Mouse (Mus musculus): ENCODE measurements around the gene Fyn.

Gene Fyn

GRCm38 (mm10) chr10:39516541-39517133 lies 148.0 kb downstream of the Fyn start:
- DNase-seq, result no peak

DNA sequence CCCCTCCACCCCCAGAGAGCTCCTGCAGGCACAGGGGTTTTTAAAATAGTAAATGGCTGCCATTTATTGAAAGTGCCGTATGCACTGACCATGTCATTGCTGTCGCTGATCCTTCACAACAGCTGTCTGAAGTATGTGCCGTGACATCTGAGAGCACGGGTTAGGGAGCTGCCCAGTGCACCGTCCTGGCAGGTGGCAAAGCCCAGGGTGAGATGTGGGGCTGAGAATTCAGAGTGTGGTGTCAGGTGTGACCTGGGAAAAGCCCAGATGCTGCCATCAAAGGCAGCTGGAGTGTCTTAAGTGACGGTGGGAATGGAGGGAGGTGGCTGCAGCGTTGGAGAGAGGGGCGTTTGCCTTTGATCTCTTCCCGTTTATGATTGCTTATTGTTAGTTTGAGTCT lies 148.7 kb downstream of the Fyn start:
- no peak for DNase-seq

DNA sequence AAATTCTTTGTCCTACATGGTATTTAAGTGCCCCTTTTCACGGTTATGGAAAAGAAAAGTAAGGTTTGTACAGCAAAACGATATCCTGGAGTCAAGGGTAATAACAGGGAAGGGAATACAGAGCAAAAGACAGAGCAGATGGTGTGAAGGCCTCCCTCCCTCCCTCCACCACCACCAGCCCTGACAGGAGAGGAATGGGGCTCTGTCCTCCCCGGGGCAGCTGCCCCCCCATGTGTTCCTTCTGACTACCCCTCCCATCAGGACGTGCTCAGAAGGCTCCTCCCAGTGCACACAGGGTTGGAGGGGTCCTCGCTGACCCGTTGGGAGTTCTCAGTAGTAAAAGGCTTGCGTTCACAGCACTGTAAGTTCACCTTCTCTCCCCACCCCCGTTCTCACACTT lies 149.6 kb downstream of the Fyn start:
- DNase-seq, result peak in 1 of 2 experiments; percentile 39

- DNase-seq, result no peak
Measured at GRCm38 (mm10) chr10:39518859-39519258, 150.2 kb downstream of the Fyn start.

DNA sequence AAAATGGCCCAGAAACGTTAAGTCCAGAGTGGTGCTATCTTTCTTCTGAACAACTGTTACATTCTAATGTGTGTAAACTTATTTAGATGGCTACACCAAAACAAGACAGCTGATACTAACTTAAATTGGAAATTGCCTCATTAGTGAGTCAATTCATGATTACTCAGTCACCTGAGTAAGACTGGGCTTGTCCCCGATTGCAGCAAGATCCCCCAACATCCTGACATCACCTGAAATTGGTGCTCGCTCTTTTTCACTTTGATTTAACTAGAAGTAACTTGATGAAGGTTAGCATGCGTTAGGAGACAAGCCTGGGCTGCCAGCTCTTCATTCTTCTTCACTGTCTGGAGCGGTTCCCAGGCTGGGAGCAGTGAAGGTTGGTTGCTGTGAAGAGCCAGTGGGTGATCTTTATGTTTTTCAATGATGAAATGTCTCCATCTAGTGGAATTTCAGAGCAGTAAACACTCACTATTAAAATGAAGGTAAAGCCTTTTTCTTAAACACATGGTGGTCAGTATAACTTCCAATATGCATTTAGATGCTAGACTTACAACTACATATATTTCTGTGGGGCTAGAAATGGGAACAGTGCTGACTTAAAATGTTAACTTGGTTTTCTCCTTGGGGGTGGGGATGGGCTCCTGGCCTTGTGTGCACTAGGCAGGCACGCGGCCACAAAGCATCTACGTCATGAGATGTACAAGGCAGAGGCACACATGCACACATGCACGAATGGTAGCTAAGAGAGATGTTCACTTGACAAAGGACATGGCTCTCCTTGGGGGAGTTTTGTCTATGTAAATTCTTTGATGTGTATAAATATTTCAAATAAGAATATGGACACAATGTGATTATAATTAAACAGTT lies 151.7 kb downstream of the Fyn start:
- peak; percentile 78 to 80 for DNase-seq

- no peak for DNase-seq
Measured at GRCm38 (mm10) chr10:39521327-39521726, 152.7 kb downstream of the Fyn start.

GRCm38 (mm10) chr10:39521861-39522391 lies 153.3 kb downstream of the Fyn start:
- no peak for DNase-seq

- no peak for DNase-seq
Measured at GRCm38 (mm10) chr10:39522857-39523614, 154.4 kb downstream of the Fyn start.

- DNase-seq, result no peak
Measured at GRCm38 (mm10) chr10:39524355-39524754, 155.7 kb downstream of the Fyn start.

DNA sequence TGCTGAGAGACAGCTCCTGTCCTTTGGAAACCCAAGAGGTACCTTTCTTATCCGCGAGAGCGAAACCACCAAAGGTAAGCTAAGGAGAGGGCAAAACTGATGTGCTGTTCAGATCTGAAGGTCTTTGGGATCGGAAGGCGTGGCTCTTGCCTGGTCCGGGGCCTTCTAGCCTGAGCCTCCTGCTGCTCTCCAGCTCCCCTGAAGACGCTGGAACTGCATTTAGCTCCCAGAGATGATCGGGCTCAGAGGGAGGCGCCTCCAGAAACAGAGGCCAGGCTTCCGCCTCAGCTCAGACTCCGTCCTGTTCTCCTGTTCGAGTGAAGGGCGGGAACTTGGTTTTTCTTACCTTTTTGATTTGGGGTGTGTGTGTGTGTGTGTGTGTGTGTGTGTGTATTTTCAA lies 156.8 kb downstream of the Fyn start:
- no peak for DNase-seq

GRCm38 (mm10) chr10:39527113-39527512 lies 158.5 kb downstream of the Fyn start:
- no peak for DNase-seq

GRCm38 (mm10) chr10:39529179-39529578 lies 160.5 kb downstream of the Fyn start:
- DNase-seq, result no peak

- no peak for DNase-seq
Measured at GRCm38 (mm10) chr10:39532008-39532740, 163.5 kb downstream of the Fyn start.

- no peak for DNase-seq
Measured at GRCm38 (mm10) chr10:39532823-39533222, 164.2 kb downstream of the Fyn start.

GRCm38 (mm10) chr10:39534324-39535026 lies 165.8 kb downstream of the Fyn start:
- no peak for DNase-seq

DNA sequence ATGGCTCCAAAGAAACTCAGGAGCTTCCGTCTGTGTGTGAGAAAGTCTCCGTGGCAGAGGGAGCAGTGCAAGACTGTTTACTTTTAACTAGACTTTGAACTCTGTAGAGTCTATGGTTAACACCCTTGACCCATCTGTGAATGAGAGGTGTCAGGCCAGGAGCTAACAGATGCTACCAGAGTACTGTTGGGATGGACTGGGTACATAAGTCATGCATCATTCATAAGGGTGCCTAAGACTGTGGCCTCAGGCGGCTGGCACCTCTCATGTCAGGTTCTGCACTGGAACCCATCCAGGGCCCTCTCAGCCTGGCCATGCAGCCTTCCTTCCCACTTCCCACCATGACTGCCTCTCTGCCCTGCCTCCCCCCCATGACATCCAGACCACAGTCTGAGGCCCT lies 166.7 kb downstream of the Fyn start:
- no peak for DNase-seq

DNA sequence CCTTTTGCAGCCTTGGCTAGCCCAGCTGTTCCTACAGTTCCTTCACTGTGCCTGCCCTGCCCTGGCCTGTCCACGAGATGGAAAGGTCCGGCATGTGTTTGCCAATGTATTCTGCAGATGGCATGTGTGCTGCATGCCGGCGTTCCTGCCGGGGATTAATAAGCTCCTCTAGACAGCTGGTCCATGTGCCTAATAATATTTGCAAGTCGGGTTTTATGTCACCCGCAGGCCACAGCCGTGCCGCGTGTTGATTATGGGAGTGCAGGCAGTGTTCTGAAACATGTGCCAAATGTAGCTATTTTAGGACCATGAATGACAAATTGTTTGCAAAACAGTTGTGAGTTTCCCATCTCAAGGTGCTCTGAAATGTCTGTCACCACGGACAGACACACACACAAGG lies 167.6 kb downstream of the Fyn start:
- DNase-seq, result peak; percentile 43 to 54

DNA sequence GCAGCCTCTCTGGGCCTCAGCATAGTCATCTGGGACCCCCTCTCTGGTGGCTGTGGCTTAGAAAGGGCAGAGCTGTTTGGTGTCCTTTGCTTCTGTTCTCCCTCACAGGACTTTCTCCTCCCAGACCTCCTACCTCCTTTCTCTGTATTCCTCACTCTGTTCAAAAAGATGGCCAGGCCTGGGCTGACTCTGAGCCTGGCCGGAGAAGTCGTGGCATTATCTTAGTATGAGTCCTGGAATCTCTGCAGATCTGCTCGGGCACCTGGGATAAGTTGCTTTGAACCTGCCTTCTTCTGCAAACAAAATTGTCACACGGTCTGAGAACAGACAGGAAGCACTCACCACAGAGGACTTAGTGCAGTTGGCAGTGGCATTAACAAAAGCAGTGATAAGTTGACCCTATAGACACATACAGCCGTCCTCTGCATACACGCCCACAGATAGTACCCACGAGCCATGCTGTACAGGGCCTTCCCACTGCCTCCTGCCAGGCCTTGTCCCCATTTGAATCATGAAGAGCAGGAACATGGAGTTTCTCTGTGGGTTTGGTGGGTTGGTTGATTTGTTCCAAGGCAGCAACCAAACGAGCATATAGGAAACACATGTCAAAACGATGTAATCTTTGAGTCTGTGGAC lies 171.5 kb downstream of the Fyn start:
- no peak for DNase-seq

- DNase-seq, result no peak
Measured at GRCm38 (mm10) chr10:39540995-39541394, 172.3 kb downstream of the Fyn start.

DNA sequence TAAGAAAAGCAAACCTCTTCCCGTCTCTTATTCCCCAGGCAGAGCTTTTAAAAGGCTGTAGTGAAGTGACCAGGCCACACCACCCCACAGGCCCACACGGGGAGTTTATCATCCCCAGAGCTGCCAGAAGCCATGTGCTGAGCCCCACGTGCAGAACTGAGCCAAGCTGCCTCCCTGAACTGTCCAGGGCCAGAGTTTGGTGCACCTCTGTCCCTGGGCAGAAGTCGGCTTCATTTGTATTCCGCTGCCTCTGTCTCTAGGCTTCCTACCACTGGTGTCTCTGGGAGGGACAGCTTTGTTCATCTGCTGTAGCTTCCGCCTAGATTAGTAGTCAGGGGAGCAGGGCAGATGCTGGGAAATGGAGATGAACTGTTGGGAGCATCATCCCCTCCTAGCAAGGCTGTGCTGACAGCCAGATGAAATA lies 172.8 kb downstream of the Fyn start:
- no peak for DNase-seq

DNA sequence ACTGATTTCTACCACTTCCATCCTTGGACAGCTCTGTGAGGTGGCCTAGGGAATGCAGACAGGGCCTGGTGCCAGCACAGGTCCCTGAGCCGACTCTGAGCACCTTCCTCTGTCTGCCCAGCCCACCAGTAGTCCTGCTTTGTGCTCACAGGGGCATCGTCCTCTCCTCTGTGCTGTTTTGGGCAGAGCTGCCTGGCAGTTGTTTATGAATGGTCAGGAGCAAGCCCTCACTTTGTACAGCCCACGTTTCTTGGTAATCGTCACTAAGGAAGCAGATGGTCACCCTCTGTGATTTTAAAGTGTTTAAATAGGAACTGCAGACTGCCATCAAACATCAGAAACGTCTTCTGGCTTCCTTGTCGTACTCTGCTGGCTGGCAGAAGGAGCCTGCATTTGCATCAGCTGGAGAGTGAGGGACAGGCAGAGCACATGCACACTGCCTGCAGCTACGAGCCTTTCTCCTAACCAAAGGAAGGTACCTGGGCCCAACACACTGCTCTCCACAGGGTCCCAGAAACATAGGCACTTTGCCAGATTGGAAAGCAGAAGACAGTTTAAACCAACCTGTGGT lies 173.4 kb downstream of the Fyn start:
- DNase-seq, result peak; percentile 33 to 54
